Mouse (Mus musculus): ENCODE measurements around the gene Prlh. TPM values are rescaled to one million over a fixed set of nuclear protein-coding genes. Genes with fewer than 3 reads are reported as not detected.
A peak's percentile ranks its signal among the peaks of the same experiment; 100 is the strongest.

Prlh gene
- polyA plus RNA-seq (2015; fragmentation: Nextera tagmentation; extraction: Ambion mirVana): not detected in 2 replicates

- Histone ChIP-seq H3K9ac (ENCODE audit: low read depth, low read length) (no peak within 1 kb of the TSS), H3K4me1 (replicated peaks; ENCODE audit: control insufficient read depth, insufficient read depth, low read length) (no peaks in the 10 kb centered on the region), H3K27ac (ENCODE audit: low read depth, low read length) (no peak within 1 kb of the TSS), H3K9me3 (ENCODE audit: control insufficient read depth) (no peaks in the 10 kb centered on the region), H3K4me2 (replicated peaks; ENCODE audit: low read depth) (no peak within 1 kb of the TSS), H3K4me3 (ENCODE audit: low read depth, low read length) (no peak within 1 kb of the TSS), H3K27me3 (replicated peaks; ENCODE audit: control insufficient read depth, insufficient read depth, low read length) (no peaks in the 10 kb centered on the region), H3K36me3 (ENCODE audit: control insufficient read depth, insufficient read depth) (peaks cover 12% of the 10 kb centered on the region; the same call in 1 of the 2 replicates)
- TF ChIP-seq CTCF (IDR thresholded peaks at IDR 0.05; ENCODE audit: low read depth): no peak
- WGBS: 83% methylated on average over 8 of the region's 8 CpGs
- ATAC-seq: no peak
Measured at GRCm38 (mm10) chr1:90952808-90953207, at the start of gene Prlh. Gene Prlh, plus strand, starts transcription at chr1:90953108.

- Histone ChIP-seq H3K4me3 (ENCODE audit: low read depth, low read length) (no peak overlapping the region), H3K9ac (ENCODE audit: low read depth, low read length) (no peak overlapping the region), H3K9me3 (ENCODE audit: control insufficient read depth) (no peaks in the 10 kb centered on the region), H3K4me2 (replicated peaks; ENCODE audit: low read depth) (no peak overlapping the region), H3K27ac (ENCODE audit: low read depth, low read length) (peak overlapping the region; percentile 16; the same call in 1 of the 2 replicates), H3K27me3 (replicated peaks; ENCODE audit: control insufficient read depth, insufficient read depth, low read length) (no peaks in the 10 kb centered on the region), H3K36me3 (ENCODE audit: control insufficient read depth, insufficient read depth) (no peaks in the 10 kb centered on the region), H3K4me1 (replicated peaks; ENCODE audit: control insufficient read depth, insufficient read depth, low read length) (no peaks in the 10 kb centered on the region)
- no peak for TF ChIP-seq CTCF (IDR thresholded peaks at IDR 0.05; ENCODE audit: low read depth)
- 43% methylated on average over 3 of the region's 3 CpGs for WGBS
- ATAC-seq: no peak
Measured at GRCm38 (mm10) chr1:90903211-90903945, 49.5 kb upstream of the Prlh start.

- Histone ChIP-seq H3K27ac (ENCODE audit: low read depth, low read length) (peak overlapping the region; percentile 16; the same call in 1 of the 2 replicates), H3K27me3 (replicated peaks; ENCODE audit: control insufficient read depth, insufficient read depth, low read length) (no peaks in the 10 kb centered on the region), H3K36me3 (ENCODE audit: control insufficient read depth, insufficient read depth) (no peaks in the 10 kb centered on the region), H3K4me3 (ENCODE audit: low read depth, low read length) (no peak overlapping the region), H3K9ac (ENCODE audit: low read depth, low read length) (no peak overlapping the region), H3K4me1 (replicated peaks; ENCODE audit: control insufficient read depth, insufficient read depth, low read length) (no peaks in the 10 kb centered on the region), H3K9me3 (ENCODE audit: control insufficient read depth) (no peaks in the 10 kb centered on the region), H3K4me2 (replicated peaks; ENCODE audit: low read depth) (no peak overlapping the region)
- no peak for ATAC-seq
- TF ChIP-seq CTCF (IDR thresholded peaks at IDR 0.05; ENCODE audit: low read depth): no peak
- 51% methylated on average over 8 of the region's 8 CpGs for WGBS
Measured at GRCm38 (mm10) chr1:90903971-90904458, 48.9 kb upstream of the Prlh start.

GRCm38 (mm10) chr1:90904729-90905404, 48.0 kb upstream of the Prlh start:
- ATAC-seq: no peak
- no peaks in the 10 kb centered on the region for H3K27me3 ChIP-seq (replicated peaks; ENCODE audit: control insufficient read depth, insufficient read depth, low read length)
- no peak overlapping the region for H3K27ac ChIP-seq (ENCODE audit: low read depth, low read length)
- no peak overlapping the region for H3K4me3 ChIP-seq (ENCODE audit: low read depth, low read length)
- no peaks in the 10 kb centered on the region for H3K9me3 ChIP-seq (ENCODE audit: control insufficient read depth)
- peaks cover 4% of the 10 kb centered on the region; the same call in 1 of the 2 replicates for H3K4me1 ChIP-seq (replicated peaks; ENCODE audit: control insufficient read depth, insufficient read depth, low read length)
- H3K36me3 ChIP-seq (ENCODE audit: control insufficient read depth, insufficient read depth): no peaks in the 10 kb centered on the region
- no peak overlapping the region for H3K4me2 ChIP-seq (replicated peaks; ENCODE audit: low read depth)
- WGBS: 66% methylated on average over 7 of the region's 7 CpGs
- H3K9ac ChIP-seq (ENCODE audit: low read depth, low read length): no peak overlapping the region
- TF ChIP-seq CTCF (IDR thresholded peaks at IDR 0.05; ENCODE audit: low read depth): 0 out of 2 replicates have a peak, but pooled peaks have one; percentile 9

DNA sequence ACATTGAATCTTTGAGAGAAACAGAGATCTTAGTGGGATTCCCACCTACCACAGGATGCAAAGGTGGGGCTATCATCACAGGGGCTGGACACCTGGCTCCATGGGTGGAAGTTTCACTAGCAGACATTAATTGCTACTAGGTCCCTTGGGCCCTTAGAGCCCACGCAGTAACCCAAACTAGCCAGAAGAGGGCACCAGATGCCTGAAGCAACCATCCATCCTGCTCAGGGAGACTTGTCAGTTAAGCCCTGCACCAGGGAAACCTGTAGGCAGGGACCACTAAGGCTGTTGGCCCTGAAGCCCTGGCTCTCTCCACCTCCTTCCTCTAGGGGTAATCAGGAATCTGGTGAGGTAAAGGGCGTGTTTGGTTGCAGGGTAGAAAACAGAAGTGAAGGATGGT, 46.6 kb upstream of the Prlh start:
- Histone ChIP-seq H3K27me3 (replicated peaks; ENCODE audit: control insufficient read depth, insufficient read depth, low read length) (no peaks in the 10 kb centered on the region), H3K36me3 (ENCODE audit: control insufficient read depth, insufficient read depth) (no peaks in the 10 kb centered on the region), H3K9me3 (ENCODE audit: control insufficient read depth) (no peaks in the 10 kb centered on the region), H3K4me2 (replicated peaks; ENCODE audit: low read depth) (no peak overlapping the region), H3K4me1 (replicated peaks; ENCODE audit: control insufficient read depth, insufficient read depth, low read length) (peaks cover 16% of the 10 kb centered on the region), H3K27ac (ENCODE audit: low read depth, low read length) (no peak overlapping the region), H3K4me3 (ENCODE audit: low read depth, low read length) (no peak overlapping the region), H3K9ac (ENCODE audit: low read depth, low read length) (no peak overlapping the region)
- no peak for ATAC-seq
- WGBS: 17% methylated on average over 2 of the region's 2 CpGs
- peak; percentile 96 for TF ChIP-seq CTCF (IDR thresholded peaks at IDR 0.05; ENCODE audit: low read depth)

GRCm38 (mm10) chr1:90909161-90909560, 43.7 kb upstream of the Prlh start:
- no peak for ATAC-seq

More at GRCm38 (mm10) chr1:90909161-90909560, 43.7 kb upstream of the Prlh start:
- peak overlapping the region; percentile 47 for H3K4me2 ChIP-seq (replicated peaks; ENCODE audit: low read depth)
- H3K27ac ChIP-seq (ENCODE audit: low read depth, low read length): 0 out of 2 replicates have a peak overlapping the region, but pooled peaks have one; percentile 52
- H3K9me3 ChIP-seq (ENCODE audit: control insufficient read depth): no peaks in the 10 kb centered on the region
- no peak overlapping the region for H3K9ac ChIP-seq (ENCODE audit: low read depth, low read length)
- H3K4me1 ChIP-seq (replicated peaks; ENCODE audit: control insufficient read depth, insufficient read depth, low read length): peaks cover 16% of the 10 kb centered on the region
- no peak overlapping the region for H3K4me3 ChIP-seq (ENCODE audit: low read depth, low read length)
- no peaks in the 10 kb centered on the region for H3K36me3 ChIP-seq (ENCODE audit: control insufficient read depth, insufficient read depth)
- no peaks in the 10 kb centered on the region for H3K27me3 ChIP-seq (replicated peaks; ENCODE audit: control insufficient read depth, insufficient read depth, low read length)
- no peak for TF ChIP-seq CTCF (IDR thresholded peaks at IDR 0.05; ENCODE audit: low read depth)

Data from intestine, postnatal 0 days (tissue).